Mouse (Mus musculus) heart, adult 2 months (tissue): ENCODE results near the gene Mlycd.

Experiments used
- CTCF ChIP-seq: fragments of 200-600 bp; IDR thresholded peaks from 2 replicates; pipeline ENCODE4 v1.8.1; 2022; ENCODE audit warnings: antibody characterized with exemption, mild to moderate bottlenecking, moderate library complexity
- POLR2A ChIP-seq: fragments of 200-500 bp; IDR thresholded peaks from 2 replicates; pipeline ENCODE4 v1.6.1; 2011; ENCODE audit warnings: mild to moderate bottlenecking, low read depth, low read length, control low read depth; ENCODE audit not compliant: insufficient read depth

GRCm38 (mm10) chr8:119442013-119442412 is 47.3 kb downstream of the Mlycd start:
- TF ChIP-seq CTCF (no peak), POLR2A (no peak)
